Mouse (Mus musculus) E14TG2a.4 (cell line): ENCODE data around the gene Pemt.
"Not testable (repeated sequence)": the region's sequence is repeated elsewhere in the genome, so short reads cannot be mapped to it uniquely, and the experiment has no call there.

Experiments used
- CTCF ChIP-seq: conservative IDR thresholded peaks from 2 replicates; pipeline ENCODE4 v1.5.1; 2014; ENCODE audit warnings: low read length
- NANOG ChIP-seq: IDR thresholded peaks from 2 replicates; pipeline ENCODE4 v1.6.1; 2014; ENCODE audit warnings: borderline replicate concordance, low read length, mixed read lengths
- POU5F1 ChIP-seq: IDR thresholded peaks from 2 replicates; pipeline ENCODE4 v1.6.1; 2014; ENCODE audit warnings: low read length, borderline replicate concordance

- TF ChIP-seq CTCF, NANOG, POU5F1: not testable (repeated sequence)
Measured at GRCm38 (mm10) chr11:59944855-59945254, 101.4 kb downstream of the Pemt start.
